Mouse (Mus musculus): ENCODE measurements around the gene Ccdc9b.
A peak's percentile ranks its signal among the peaks of the same experiment; 100 is the strongest.

Ccdc9b gene

GRCm38 (mm10) chr2:118775846-118776245 is 13.4 kb upstream of the Ccdc9b start:
- DNase-seq: no peak

GRCm38 (mm10) chr2:118775396-118775795 is 12.9 kb upstream of the Ccdc9b start:
- DNase-seq: no peak

GRCm38 (mm10) chr2:118774536-118774935 is 12.1 kb upstream of the Ccdc9b start:
- DNase-seq: no peak

- no peak for DNase-seq
Measured at GRCm38 (mm10) chr2:118772158-118772874, 9.9 kb upstream of the Ccdc9b start, which contains the start of gene Phgr1. TSS of gene Phgr1 (plus strand) at chr2:118772769.

GRCm38 (mm10) chr2:118766041-118767033 is 3.9 kb upstream of the Ccdc9b start:
- no peak for DNase-seq

- DNase-seq: no peak
Measured at GRCm38 (mm10) chr2:118764875-118765274, 2.4 kb upstream of the Ccdc9b start.

- peak; percentile 52 for DNase-seq
Measured at GRCm38 (mm10) chr2:118764094-118764831, 1.8 kb upstream of the Ccdc9b start.

GRCm38 (mm10) chr2:118763469-118763868 is 1.0 kb upstream of the Ccdc9b start:
- no peak for DNase-seq

- DNase-seq: no peak
Measured at GRCm38 (mm10) chr2:118762784-118763148, 305 bp upstream of the Ccdc9b start.

- no peak for DNase-seq
Measured at GRCm38 (mm10) chr2:118761358-118761757, 1.1 kb downstream of the Ccdc9b start.

GRCm38 (mm10) chr2:118760311-118761025 is 2.0 kb downstream of the Ccdc9b start:
- no peak for DNase-seq

- DNase-seq: peak; percentile 84
Measured at GRCm38 (mm10) chr2:118759828-118760227, 2.6 kb downstream of the Ccdc9b start.

- no peak for DNase-seq
Measured at GRCm38 (mm10) chr2:118756103-118756502, 6.4 kb downstream of the Ccdc9b start.

- DNase-seq: no peak
Measured at GRCm38 (mm10) chr2:118755407-118755806, 7.1 kb downstream of the Ccdc9b start.

GRCm38 (mm10) chr2:118754143-118754542 is 8.3 kb downstream of the Ccdc9b start:
- DNase-seq: no peak

GRCm38 (mm10) chr2:118752792-118753108 is 9.7 kb downstream of the Ccdc9b start:
- no peak for DNase-seq

GRCm38 (mm10) chr2:118751896-118752791 is 10.3 kb downstream of the Ccdc9b start:
- no peak for DNase-seq

GRCm38 (mm10) chr2:118750476-118750875 is 12.0 kb downstream of the Ccdc9b start:
- DNase-seq: no peak

GRCm38 (mm10) chr2:118749341-118749884 is 13.0 kb downstream of the Ccdc9b start:
- no peak for DNase-seq

GRCm38 (mm10) chr2:118747301-118747960 is 15.0 kb downstream of the Ccdc9b start:
- DNase-seq: no peak

Data from thymus, postnatal 25 days (tissue).